Mouse (Mus musculus) neural tube, embryonic 15.5 days (tissue): ENCODE measurements at regions not wholly inside any gene's neighbourhood (a gene's known extent, or its start where the extent isn't known, plus 50 kb on each side); places are given as distances from the start of the nearest gene placed in this dataset.
A peak's percentile ranks its signal among the peaks of the same experiment; 100 is the strongest.
"Not testable (repeated sequence)": the region's sequence is repeated elsewhere in the genome, so short reads cannot be mapped to it uniquely, and the experiment has no call there.

Experiments
- ATAC-seq: fragments of 200-750 bp; cut with Nextera tagmentation; 2 replicates; pipeline ENCODE4 v1.8.0; 2017; ENCODE audit warnings: mild to moderate bottlenecking, moderate TSS enrichment, moderate library complexity; ENCODE audit not compliant: low FRiP score
- H3K27ac ChIP-seq: fragments of 300-500 bp; sonication (generic); replicated peaks from 2 replicates; pipeline ENCODE4 v1.5.1; 2015; ENCODE audit warnings: mild to moderate bottlenecking, inconsistent platforms
- H3K27me3 ChIP-seq: fragments of 300-500 bp; sonication (generic); replicated peaks from 2 replicates; pipeline ENCODE4 v1.6.1; 2015; ENCODE audit warnings: inconsistent platforms
- H3K36me3 ChIP-seq: fragments of 300-500 bp; sonication (generic); 2 replicates; pipeline ENCODE4 v1.6.1; 2015; ENCODE audit warnings: inconsistent platforms
- H3K4me1 ChIP-seq: fragments of 300-500 bp; sonication (generic); 2 replicates; pipeline ENCODE4 v1.6.1; 2015; ENCODE audit warnings: inconsistent platforms
- H3K4me2 ChIP-seq: fragments of 300-500 bp; sonication (generic); 2 replicates; pipeline ENCODE4 v1.6.1; 2015; ENCODE audit warnings: inconsistent platforms, mild to moderate bottlenecking, moderate library complexity
- H3K4me3 ChIP-seq: fragments of 300-500 bp; sonication (generic); replicated peaks from 2 replicates; pipeline ENCODE4 v1.5.1; 2015; ENCODE audit warnings: mild to moderate bottlenecking, inconsistent platforms
- H3K9ac ChIP-seq: fragments of 300-500 bp; sonication (generic); replicated peaks from 2 replicates; pipeline ENCODE4 v1.6.1; 2015; ENCODE audit warnings: mild to moderate bottlenecking, inconsistent platforms
- H3K9me3 ChIP-seq: fragments of 300-500 bp; sonication (generic); replicated peaks from 2 replicates; pipeline ENCODE4 v1.6.1; 2016; ENCODE audit warnings: inconsistent platforms
- WGBS: fragments of 180-500 bp; shearing (Covaris S2); methylation state at CpG from one replicate; pipeline ENCODE4 v1.1.7; 2015; ENCODE audit warnings: mixed read lengths; 5-methylcytosine and 5-hydroxymethylcytosine counted together

- Histone ChIP-seq H3K27ac (no peak overlapping the region), H3K4me1 (no peaks in the 10 kb centered on the region), H3K27me3 (no peaks in the 10 kb centered on the region), H3K4me2 (no peak overlapping the region), H3K9ac (no peak overlapping the region), H3K36me3 (no peaks in the 10 kb centered on the region), H3K9me3 (no peaks in the 10 kb centered on the region), H3K4me3 (no peak overlapping the region)
- ATAC-seq, result no peak
- 62% methylated on average over 3 of the region's 3 CpGs for whole genome bisulfite sequencing
Measured at GRCm38 (mm10) chr16:58068654-58069271, 314.2 kb upstream of the Col8a1 start.

GRCm38 (mm10) chr16:58072441-58072840, 317.9 kb upstream of the Col8a1 start:
- H3K27ac ChIP-seq, result no peak overlapping the region
- H3K4me3 ChIP-seq, result no peak overlapping the region
- 92% methylated on average over 3 of the region's 3 CpGs for WGBS
- no peaks in the 10 kb centered on the region for H3K27me3 ChIP-seq
- no peak overlapping the region for H3K4me2 ChIP-seq
- no peaks in the 10 kb centered on the region for H3K4me1 ChIP-seq
- H3K9me3 ChIP-seq, result no peaks in the 10 kb centered on the region
- no peaks in the 10 kb centered on the region for H3K36me3 ChIP-seq
- no peak for ATAC-seq
- H3K9ac ChIP-seq, result no peak overlapping the region

- no peak for ATAC-seq
- Histone ChIP-seq H3K4me1 (no peaks in the 10 kb centered on the region), H3K27me3 (no peaks in the 10 kb centered on the region), H3K9me3 (no peaks in the 10 kb centered on the region), H3K36me3 (no peaks in the 10 kb centered on the region), H3K4me2 (no peak overlapping the region), H3K4me3 (no peak overlapping the region), H3K9ac (no peak overlapping the region), H3K27ac (no peak overlapping the region)
- WGBS, result 64% methylated on average over 4 of the region's 4 CpGs
Measured at GRCm38 (mm10) chr16:58100351-58100750, 307.9 kb upstream of the Dcbld2 start.

GRCm38 (mm10) chr16:58110452-58110851, 297.8 kb upstream of the Dcbld2 start:
- WGBS, result 83% methylated on average over 1 of the region's 1 CpGs
- no peaks in the 10 kb centered on the region for H3K4me1 ChIP-seq
- ATAC-seq, result no peak

GRCm38 (mm10) chr16:58126086-58126485, 282.2 kb upstream of the Dcbld2 start:
- Histone ChIP-seq H3K4me3 (no peak overlapping the region), H3K36me3 (no peaks in the 10 kb centered on the region), H3K9ac (no peak overlapping the region), H3K4me1 (no peaks in the 10 kb centered on the region), H3K27ac (no peak overlapping the region), H3K27me3 (no peaks in the 10 kb centered on the region), H3K4me2 (no peak overlapping the region), H3K9me3 (no peaks in the 10 kb centered on the region)
- no peak for ATAC-seq
- 76% methylated on average over 1 of the region's 1 CpGs for WGBS

More at GRCm38 (mm10) chr16:58110452-58110851, 297.8 kb upstream of the Dcbld2 start:
- Histone ChIP-seq H3K4me2 (no peak overlapping the region), H3K9ac (no peak overlapping the region), H3K4me3 (no peak overlapping the region), H3K27ac (no peak overlapping the region), H3K9me3 (no peaks in the 10 kb centered on the region), H3K27me3 (no peaks in the 10 kb centered on the region), H3K36me3 (no peaks in the 10 kb centered on the region)

GRCm38 (mm10) chr16:58136144-58136905, 271.9 kb upstream of the Dcbld2 start:
- Histone ChIP-seq H3K9me3 (no peaks in the 10 kb centered on the region), H3K4me3 (peak overlapping the region; percentile 9), H3K4me1 (peaks cover 5% of the 10 kb centered on the region), H3K27me3 (no peaks in the 10 kb centered on the region), H3K9ac (no peak overlapping the region), H3K27ac (no peak overlapping the region), H3K36me3 (no peaks in the 10 kb centered on the region), H3K4me2 (peak overlapping the region; percentile 43)
- WGBS, result 29% methylated on average over 12 of the region's 12 CpGs
- ATAC-seq, result peak; percentile 55; the same call in 1 of the 2 replicates

GRCm38 (mm10) chr16:58136979-58137378, 271.3 kb upstream of the Dcbld2 start:
- ATAC-seq, result no peak
- WGBS, result 69% methylated on average over 7 of the region's 7 CpGs
- peak overlapping the region; percentile 43 for H3K4me2 ChIP-seq
- peak overlapping the region; percentile 9; the same call in 1 of the 2 replicates for H3K4me3 ChIP-seq
- H3K27ac ChIP-seq, result no peak overlapping the region
- no peaks in the 10 kb centered on the region for H3K36me3 ChIP-seq
- no peaks in the 10 kb centered on the region for H3K27me3 ChIP-seq
- no peak overlapping the region for H3K9ac ChIP-seq
- H3K4me1 ChIP-seq, result peaks cover 5% of the 10 kb centered on the region
- H3K9me3 ChIP-seq, result no peaks in the 10 kb centered on the region

GRCm38 (mm10) chr16:58137728-58138279, 270.4 kb upstream of the Dcbld2 start:
- H3K36me3 ChIP-seq, result no peaks in the 10 kb centered on the region
- no peak overlapping the region for H3K4me3 ChIP-seq
- no peak overlapping the region for H3K27ac ChIP-seq
- WGBS, result 85% methylated on average over 4 of the region's 4 CpGs
- no peak overlapping the region for H3K4me2 ChIP-seq
- peaks cover 5% of the 10 kb centered on the region for H3K4me1 ChIP-seq
- no peak for ATAC-seq
- H3K9ac ChIP-seq, result no peak overlapping the region
- H3K27me3 ChIP-seq, result no peaks in the 10 kb centered on the region
- H3K9me3 ChIP-seq, result no peaks in the 10 kb centered on the region

GRCm38 (mm10) chr16:58146479-58146878, 261.8 kb upstream of the Dcbld2 start:
- Histone ChIP-seq H3K36me3 (no peaks in the 10 kb centered on the region), H3K27me3 (no peaks in the 10 kb centered on the region), H3K4me1 (no peaks in the 10 kb centered on the region), H3K9ac (no peak overlapping the region), H3K9me3 (no peaks in the 10 kb centered on the region), H3K4me3 (no peak overlapping the region), H3K27ac (no peak overlapping the region), H3K4me2 (no peak overlapping the region)
- ATAC-seq, result no peak
- WGBS, result 15% methylated on average over 6 of the region's 6 CpGs

- 46% methylated on average over 4 of the region's 4 CpGs for whole genome bisulfite sequencing
- ATAC-seq, result no peak
- no peak overlapping the region for H3K4me3 ChIP-seq
- no peaks in the 10 kb centered on the region for H3K9me3 ChIP-seq
- 0 out of 2 replicates have a peak, but pooled peaks cover 3% of the 10 kb centered on the region for H3K4me1 ChIP-seq
- no peak overlapping the region for H3K27ac ChIP-seq
- H3K4me2 ChIP-seq, result no peak overlapping the region
- H3K9ac ChIP-seq, result no peak overlapping the region
- H3K36me3 ChIP-seq, result no peaks in the 10 kb centered on the region
- H3K27me3 ChIP-seq, result no peaks in the 10 kb centered on the region
Measured at GRCm38 (mm10) chr16:58155538-58155937, 252.7 kb upstream of the Dcbld2 start.

- Histone ChIP-seq H3K4me1 (no peaks in the 10 kb centered on the region), H3K36me3 (no peaks in the 10 kb centered on the region), H3K27me3 (no peaks in the 10 kb centered on the region), H3K27ac (no peak overlapping the region), H3K9ac (no peak overlapping the region), H3K4me3 (no peak overlapping the region), H3K9me3 (no peaks in the 10 kb centered on the region), H3K4me2 (no peak overlapping the region)
- WGBS, result 71% methylated on average over 5 of the region's 5 CpGs
- ATAC-seq, result no peak
Measured at GRCm38 (mm10) chr16:58178744-58179401, 229.4 kb upstream of the Dcbld2 start.

GRCm38 (mm10) chr16:58179981-58180380, 228.3 kb upstream of the Dcbld2 start:
- not testable (repeated sequence) for H3K27me3 ChIP-seq, H3K4me1 ChIP-seq, H3K36me3 ChIP-seq, H3K27ac ChIP-seq, H3K9ac ChIP-seq, H3K9me3 ChIP-seq, ATAC-seq, H3K4me2 ChIP-seq, H3K4me3 ChIP-seq
